Mouse (Mus musculus): ENCODE data around the gene Tex21. TPM values are rescaled to one million over a fixed set of nuclear protein-coding genes. Genes with fewer than 3 reads are reported as not detected.

Tex21 gene
- 0.78 to 1.1 TPM (median 0.80 TPM) in 4 replicates for total RNA-seq (2023)

GRCm38 (mm10) chr12:76246646-76247045, at the start of gene Tex21:
Gene Tex21, minus strand, starts transcription at chr12:76246746.

GRCm38 (mm10) chr12:76254725-76255498, 8.4 kb upstream of the Tex21 start, which contains the start of gene Mthfd1:
Gene Mthfd1, plus strand, starts transcription at chr12:76255298.

GRCm38 (mm10) chr12:76177000-76177863, 69.3 kb downstream of the Tex21 start, which contains the start of gene Esr2:
Gene Esr2, minus strand, starts transcription at chr12:76177259.

Other genes with a start within 250 kb of the Tex21 start
- gene Esr2, start 69.5 kb downstream of the Tex21 start, total RNA-seq (2023) = 0.16 to 0.39 TPM in 2 of 4 replicates, not detected in the others
- 55.8 to 62.5 TPM (median 61.1 TPM) in 4 replicates for gene Mthfd1, start 8.6 kb upstream of the Tex21 start, total RNA-seq (2023)
- gene Akap5, start 78.1 kb upstream of the Tex21 start, total RNA-seq (2023) = 1.4 to 2.0 TPM (median 1.8 TPM) in 4 replicates
- 32.4 to 42.1 TPM (median 40.0 TPM) in 4 replicates for gene Zbtb25, start 122.9 kb upstream of the Tex21 start, total RNA-seq (2023)
- gene Zbtb1, start 123.5 kb upstream of the Tex21 start, total RNA-seq (2023) = 15.8 to 16.7 TPM (median 16.4 TPM) in 4 replicates
- 13.3 to 15.9 TPM (median 14.7 TPM) in 4 replicates for gene Hspa2, start 157.4 kb upstream of the Tex21 start, total RNA-seq (2023)
- not detected in 4 replicates for gene Ppp1r36, start 170.8 kb upstream of the Tex21 start, total RNA-seq (2023)

All from B cell, adult 62 days (primary cell).